Mouse (Mus musculus): Measurements from ENCODE around the gene Slc38a10. TPM values are rescaled to one million over a fixed set of nuclear protein-coding genes. Genes with fewer than 3 reads are reported as not detected.

Gene Slc38a10
- polyA plus RNA-seq (2015; fragmentation: Nextera tagmentation; extraction: Ambion mirVana): 36.6 and 42.0 TPM in 2 replicates

- ATAC-seq (ENCODE audit: low read depth): peak; percentile 98
- under 1% methylated on average over 28 of the region's 28 CpGs for WGBS (ENCODE audit: insufficient replicate concordance)
- H3K4me2 ChIP-seq (ENCODE audit: low read depth, low read length): peak within 1 kb of the TSS; percentile 82
These were observed at the start of gene Slc38a10 for GRCm38 (mm10) chr11:120151113-120151494. TSS of gene Slc38a10 (minus strand) at chr11:120151346.

GRCm38 (mm10) chr11:120200621-120201020 is 49.5 kb upstream of the Slc38a10 start:
- Histone ChIP-seq H3K9ac (ENCODE audit: low read depth, low read length) (no peak overlapping the region), H3K4me1 (ENCODE audit: control insufficient read depth, low read depth, low read length) (no peaks in the 10 kb centered on the region), H3K27ac (ENCODE audit: low read length) (no peak overlapping the region), H3K4me2 (ENCODE audit: low read depth, low read length) (no peak overlapping the region), H3K4me3 (ENCODE audit: low read depth, low read length) (no peak overlapping the region), H3K9me3 (replicated peaks; ENCODE audit: control insufficient read depth, low read length) (no peaks in the 10 kb centered on the region), H3K27me3 (ENCODE audit: control insufficient read depth, insufficient read depth, low read depth, low read length) (no peaks in the 10 kb centered on the region), H3K36me3 (ENCODE audit: control insufficient read depth, insufficient read depth) (no peaks in the 10 kb centered on the region)
- WGBS (ENCODE audit: insufficient replicate concordance): 46% methylated on average over 6 of the region's 6 CpGs
- no peak for ATAC-seq (ENCODE audit: low read depth)

More at GRCm38 (mm10) chr11:120151113-120151494, at the start of gene Slc38a10:
- H3K27ac ChIP-seq (ENCODE audit: low read length): peak within 1 kb of the TSS; percentile 83
- peak within 1 kb of the TSS; percentile 89 for H3K9ac ChIP-seq (ENCODE audit: low read depth, low read length)
- peaks cover 20% of the 10 kb centered on the region for H3K4me1 ChIP-seq (ENCODE audit: control insufficient read depth, low read depth, low read length)
- no peaks in the 10 kb centered on the region for H3K9me3 ChIP-seq (replicated peaks; ENCODE audit: control insufficient read depth, low read length)
- no peaks in the 10 kb centered on the region for H3K27me3 ChIP-seq (ENCODE audit: control insufficient read depth, insufficient read depth, low read depth, low read length)
- peak within 1 kb of the TSS; percentile 81 for H3K4me3 ChIP-seq (ENCODE audit: low read depth, low read length)
- H3K36me3 ChIP-seq (ENCODE audit: control insufficient read depth, insufficient read depth): no peaks in the 10 kb centered on the region

GRCm38 (mm10) chr11:120199766-120200165 is 48.6 kb upstream of the Slc38a10 start:
- no peaks in the 10 kb centered on the region for H3K36me3 ChIP-seq (ENCODE audit: control insufficient read depth, insufficient read depth)
- no peak overlapping the region for H3K4me3 ChIP-seq (ENCODE audit: low read depth, low read length)
- no peak overlapping the region for H3K9ac ChIP-seq (ENCODE audit: low read depth, low read length)
- H3K4me1 ChIP-seq (ENCODE audit: control insufficient read depth, low read depth, low read length): no peaks in the 10 kb centered on the region
- no peak overlapping the region for H3K4me2 ChIP-seq (ENCODE audit: low read depth, low read length)
- no peaks in the 10 kb centered on the region for H3K9me3 ChIP-seq (replicated peaks; ENCODE audit: control insufficient read depth, low read length)
- WGBS (ENCODE audit: insufficient replicate concordance): 40% methylated on average over 7 of the region's 7 CpGs
- H3K27ac ChIP-seq (ENCODE audit: low read length): no peak overlapping the region
- no peaks in the 10 kb centered on the region for H3K27me3 ChIP-seq (ENCODE audit: control insufficient read depth, insufficient read depth, low read depth, low read length)
- ATAC-seq (ENCODE audit: low read depth): no peak

- H3K9me3 ChIP-seq (replicated peaks; ENCODE audit: control insufficient read depth, low read length): no peaks in the 10 kb centered on the region
- H3K9ac ChIP-seq (ENCODE audit: low read depth, low read length): no peak overlapping the region
- 26% methylated on average over 13 of the region's 13 CpGs for WGBS (ENCODE audit: insufficient replicate concordance)
- no peak for ATAC-seq (ENCODE audit: low read depth)
- H3K27ac ChIP-seq (ENCODE audit: low read length): no peak overlapping the region
- no peak overlapping the region for H3K4me3 ChIP-seq (ENCODE audit: low read depth, low read length)
- no peaks in the 10 kb centered on the region for H3K4me1 ChIP-seq (ENCODE audit: control insufficient read depth, low read depth, low read length)
- H3K36me3 ChIP-seq (ENCODE audit: control insufficient read depth, insufficient read depth): no peaks in the 10 kb centered on the region
- no peak overlapping the region for H3K4me2 ChIP-seq (ENCODE audit: low read depth, low read length)
- no peaks in the 10 kb centered on the region for H3K27me3 ChIP-seq (ENCODE audit: control insufficient read depth, insufficient read depth, low read depth, low read length)
These were observed 47.7 kb upstream of the Slc38a10 start for GRCm38 (mm10) chr11:120198831-120199230.

GRCm38 (mm10) chr11:120190526-120191412 is 39.6 kb upstream of the Slc38a10 start:
- Histone ChIP-seq H3K4me3 (ENCODE audit: low read depth, low read length) (no peak overlapping the region; the same call in 1 of the 2 replicates), H3K36me3 (ENCODE audit: control insufficient read depth, insufficient read depth) (no peaks in the 10 kb centered on the region), H3K4me2 (ENCODE audit: low read depth, low read length) (peak overlapping the region; percentile 65), H3K27me3 (ENCODE audit: control insufficient read depth, insufficient read depth, low read depth, low read length) (peaks cover 50% of the 10 kb centered on the region), H3K4me1 (ENCODE audit: control insufficient read depth, low read depth, low read length) (peaks cover 10% of the 10 kb centered on the region), H3K27ac (ENCODE audit: low read length) (no peak overlapping the region), H3K9me3 (replicated peaks; ENCODE audit: control insufficient read depth, low read length) (no peaks in the 10 kb centered on the region), H3K9ac (ENCODE audit: low read depth, low read length) (no peak overlapping the region; the same call in 1 of the 2 replicates)
- no peak for ATAC-seq (ENCODE audit: low read depth)
- 51% methylated on average over 14 of the region's 14 CpGs for WGBS (ENCODE audit: insufficient replicate concordance)

GRCm38 (mm10) chr11:120189459-120190312 is 38.5 kb upstream of the Slc38a10 start:
- peak overlapping the region; percentile 58 for H3K27ac ChIP-seq (ENCODE audit: low read length)
- under 1% methylated on average over 67 of the region's 68 CpGs for WGBS (ENCODE audit: insufficient replicate concordance)
- H3K9ac ChIP-seq (ENCODE audit: low read depth, low read length): peak overlapping the region; percentile 50
- H3K9me3 ChIP-seq (replicated peaks; ENCODE audit: control insufficient read depth, low read length): no peaks in the 10 kb centered on the region
- H3K4me3 ChIP-seq (ENCODE audit: low read depth, low read length): peak overlapping the region; percentile 63
- H3K4me2 ChIP-seq (ENCODE audit: low read depth, low read length): peak overlapping the region; percentile 65
- no peaks in the 10 kb centered on the region for H3K36me3 ChIP-seq (ENCODE audit: control insufficient read depth, insufficient read depth)
- peak; percentile 90 for ATAC-seq (ENCODE audit: low read depth)
- peaks cover 61% of the 10 kb centered on the region for H3K27me3 ChIP-seq (ENCODE audit: control insufficient read depth, insufficient read depth, low read depth, low read length)
- peaks cover 10% of the 10 kb centered on the region for H3K4me1 ChIP-seq (ENCODE audit: control insufficient read depth, low read depth, low read length)

- Histone ChIP-seq H3K9me3 (replicated peaks; ENCODE audit: control insufficient read depth, low read length) (no peaks in the 10 kb centered on the region), H3K4me3 (ENCODE audit: low read depth, low read length) (peak overlapping the region; percentile 63), H3K36me3 (ENCODE audit: control insufficient read depth, insufficient read depth) (no peaks in the 10 kb centered on the region), H3K27me3 (ENCODE audit: control insufficient read depth, insufficient read depth, low read depth, low read length) (peaks cover 70% of the 10 kb centered on the region), H3K27ac (ENCODE audit: low read length) (peak overlapping the region; percentile 58), H3K4me2 (ENCODE audit: low read depth, low read length) (peak overlapping the region; percentile 65), H3K9ac (ENCODE audit: low read depth, low read length) (peak overlapping the region; percentile 50), H3K4me1 (ENCODE audit: control insufficient read depth, low read depth, low read length) (peaks cover 18% of the 10 kb centered on the region)
- under 1% methylated on average over 41 of the region's 41 CpGs for WGBS (ENCODE audit: insufficient replicate concordance)
- ATAC-seq (ENCODE audit: low read depth): no peak
These were observed 37.6 kb upstream of the Slc38a10 start for GRCm38 (mm10) chr11:120188481-120189441.

- Histone ChIP-seq H3K9me3 (replicated peaks; ENCODE audit: control insufficient read depth, low read length) (no peaks in the 10 kb centered on the region), H3K9ac (ENCODE audit: low read depth, low read length) (peak overlapping the region; percentile 30; the same call in 1 of the 2 replicates), H3K4me1 (ENCODE audit: control insufficient read depth, low read depth, low read length) (peaks cover 20% of the 10 kb centered on the region), H3K27me3 (ENCODE audit: control insufficient read depth, insufficient read depth, low read depth, low read length) (peaks cover 71% of the 10 kb centered on the region), H3K4me2 (ENCODE audit: low read depth, low read length) (peak overlapping the region; percentile 65), H3K36me3 (ENCODE audit: control insufficient read depth, insufficient read depth) (no peaks in the 10 kb centered on the region), H3K4me3 (ENCODE audit: low read depth, low read length) (peak overlapping the region; percentile 63), H3K27ac (ENCODE audit: low read length) (no peak overlapping the region)
- ATAC-seq (ENCODE audit: low read depth): no peak
- 1% methylated on average over 24 of the region's 24 CpGs for WGBS (ENCODE audit: insufficient replicate concordance)
These were observed 36.9 kb upstream of the Slc38a10 start for GRCm38 (mm10) chr11:120188102-120188480.
